Mouse (Mus musculus): ENCODE measurements at regions not wholly inside any gene's neighbourhood (a gene's known extent, or its start where the extent isn't known, plus 50 kb on each side); places are given as distances from the start of the nearest gene placed in this dataset.
"Not testable (repeated sequence)": the region's sequence is repeated elsewhere in the genome, so short reads cannot be mapped to it uniquely, and the experiment has no call there.

- no peak for DNase-seq (ENCODE audit: low read depth, low spot score)
These were observed 251.0 kb upstream of the Myo3a start for GRCm38 (mm10) chr2:21976337-21976736.

- DNase-seq (ENCODE audit: low read depth, low spot score) = no peak
These were observed 250.5 kb upstream of the Myo3a start for GRCm38 (mm10) chr2:21976831-21977230.

DNA sequence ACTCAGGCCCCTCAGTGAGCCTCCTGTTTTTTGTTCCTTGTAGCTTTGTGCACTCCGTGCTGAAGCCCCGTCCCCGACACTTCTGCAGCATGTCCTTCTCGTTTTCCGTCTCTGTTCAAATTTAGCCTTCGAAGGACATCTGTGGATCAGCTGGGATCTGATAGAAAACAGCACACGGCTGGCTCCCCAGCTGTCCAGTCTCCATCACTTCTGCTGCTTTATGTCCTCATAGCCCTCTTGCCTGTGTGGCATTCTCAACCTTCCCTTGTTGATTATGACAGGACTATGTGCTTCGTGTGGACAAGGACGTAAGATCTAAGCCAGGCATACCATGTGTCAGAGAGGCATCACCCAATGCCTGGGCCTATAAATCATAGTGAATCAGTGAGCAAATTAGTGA lies 247.1 kb upstream of the Myo3a start:
- DNase-seq (ENCODE audit: low read depth, low spot score) = no peak

- DNase-seq (ENCODE audit: low read depth, low spot score) = no peak
These were observed 202.9 kb upstream of the Myo3a start for GRCm38 (mm10) chr2:22024438-22024837.

- DNase-seq (ENCODE audit: low read depth, low spot score) = no peak
These were observed 200.5 kb upstream of the Myo3a start for GRCm38 (mm10) chr2:22026794-22027193.

DNA sequence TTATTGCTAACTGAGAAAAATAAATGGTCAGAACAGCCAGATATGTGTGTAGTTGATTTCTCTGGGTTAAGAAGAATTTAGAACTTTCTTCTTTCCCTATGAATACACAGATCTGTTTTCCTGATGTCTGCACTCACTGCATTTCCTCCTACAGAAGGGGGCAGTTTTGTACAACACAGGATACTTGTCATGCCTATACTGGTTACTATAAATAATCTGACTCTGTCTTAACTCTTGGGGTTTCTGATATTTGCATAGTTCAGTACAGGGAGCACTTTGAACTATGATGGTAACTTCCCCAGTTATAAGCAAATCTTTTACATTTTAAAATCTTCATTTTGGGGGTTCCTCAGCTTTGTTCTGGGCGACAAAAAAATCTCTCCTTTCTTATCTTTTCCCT lies 198.7 kb upstream of the Myo3a start:
- DNase-seq (ENCODE audit: low read depth, low spot score) = no peak

- peak; percentile 45 for DNase-seq (ENCODE audit: low read depth, low spot score)
These were observed 198.1 kb upstream of the Myo3a start for GRCm38 (mm10) chr2:22029022-22029803.

GRCm38 (mm10) chr2:22029804-22030194 lies 197.5 kb upstream of the Myo3a start:
- DNase-seq (ENCODE audit: low read depth, low spot score) = no peak

GRCm38 (mm10) chr2:22036841-22037240 lies 190.5 kb upstream of the Myo3a start:
- DNase-seq (ENCODE audit: low read depth, low spot score) = no peak

- no peak for DNase-seq (ENCODE audit: low read depth, low spot score)
These were observed 188.5 kb upstream of the Myo3a start for GRCm38 (mm10) chr2:22038780-22039179.

- not testable (repeated sequence) for DNase-seq (ENCODE audit: low read depth, low spot score)
These were observed 183.4 kb upstream of the Myo3a start for GRCm38 (mm10) chr2:22043937-22044336.

DNA sequence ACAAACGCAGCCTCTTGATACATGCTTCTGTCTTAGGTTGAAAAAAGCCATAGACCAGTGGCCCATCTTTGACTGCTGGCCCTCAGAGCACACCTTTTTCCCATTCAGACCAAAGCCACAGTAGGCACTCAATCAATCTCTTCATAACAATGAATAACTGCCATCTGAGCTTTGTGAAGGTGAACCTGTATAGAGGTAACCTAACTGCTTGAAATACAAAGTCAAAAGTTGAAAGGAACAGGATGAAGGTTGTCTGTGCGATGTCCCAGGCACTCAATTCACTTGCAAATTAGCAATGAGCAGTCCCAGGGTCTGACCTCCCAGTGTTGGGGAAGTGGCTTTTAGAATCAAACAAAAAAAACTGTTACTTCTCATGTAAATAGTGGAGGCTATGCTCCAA lies 182.4 kb upstream of the Myo3a start:
- no peak for DNase-seq (ENCODE audit: low read depth, low spot score)

- no peak for DNase-seq (ENCODE audit: low read depth, low spot score)
These were observed 179.8 kb upstream of the Myo3a start for GRCm38 (mm10) chr2:22047465-22047864.

- peak; percentile 22 for DNase-seq (ENCODE audit: low read depth, low spot score)
These were observed 160.8 kb upstream of the Myo3a start for GRCm38 (mm10) chr2:22066535-22066934.

DNA sequence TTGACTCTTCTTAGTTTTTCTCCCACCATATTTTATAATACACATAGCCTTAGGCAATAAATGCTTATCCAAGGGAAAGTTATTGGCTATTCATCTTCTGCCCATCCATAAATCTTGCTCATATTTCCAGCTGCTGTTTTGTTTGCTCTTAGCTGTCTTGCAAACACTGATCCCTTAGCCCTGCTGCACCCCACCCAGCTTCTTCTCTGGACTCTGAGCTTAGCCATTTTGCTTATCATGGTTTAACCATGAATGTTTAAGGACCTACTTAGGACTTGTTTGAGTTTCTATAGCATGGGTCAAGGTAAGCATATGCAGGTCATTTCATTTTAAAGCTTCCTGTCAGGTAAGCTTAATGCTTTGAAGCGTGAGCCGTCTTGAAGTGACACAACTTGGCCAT lies 130.5 kb upstream of the Myo3a start:
- no peak for DNase-seq (ENCODE audit: low read depth, low spot score)

DNA sequence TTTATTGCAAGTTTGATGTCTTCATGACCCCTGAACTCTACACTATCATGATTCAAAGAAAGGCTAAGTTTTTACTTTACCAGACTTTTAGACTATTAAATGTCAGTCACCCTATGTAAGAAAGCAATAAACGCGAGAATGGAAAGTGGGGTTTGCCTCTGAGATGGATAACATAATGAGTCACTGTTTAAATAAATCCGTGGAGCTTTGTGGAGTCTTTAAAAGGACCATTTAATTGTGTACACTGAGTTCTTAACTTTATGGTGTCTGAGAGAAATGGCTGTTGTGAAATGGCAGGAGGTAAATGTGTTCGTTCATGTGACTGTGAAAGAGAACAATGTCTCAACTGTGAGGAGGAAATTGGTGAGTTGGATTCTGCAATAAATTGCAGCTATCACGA lies 122.2 kb upstream of the Myo3a start:
- peak; percentile 56 for DNase-seq (ENCODE audit: low read depth, low spot score)

GRCm38 (mm10) chr2:22149721-22150120 lies 77.6 kb upstream of the Myo3a start:
- DNase-seq (ENCODE audit: low read depth, low spot score) = peak; percentile 26

DNA sequence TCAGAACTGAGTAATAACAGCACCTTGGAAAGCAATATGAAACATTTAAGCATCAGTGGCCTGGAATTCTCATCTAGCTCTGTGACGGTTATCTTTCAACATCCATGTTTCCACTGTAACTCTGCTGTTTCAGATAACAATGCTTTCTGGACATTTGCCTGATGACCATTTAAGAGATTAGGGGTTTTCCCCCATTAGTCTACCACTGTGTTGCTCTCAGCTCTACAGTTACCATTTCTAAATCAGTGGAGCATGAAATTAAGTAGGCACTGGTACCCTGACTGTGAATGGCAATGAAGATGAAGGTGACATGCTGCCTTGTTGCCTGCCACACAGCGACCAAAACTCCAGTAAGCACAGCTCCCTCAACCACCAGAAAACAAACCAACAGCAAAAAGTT lies 70.7 kb upstream of the Myo3a start:
- DNase-seq (ENCODE audit: low read depth, low spot score) = no peak

DNA sequence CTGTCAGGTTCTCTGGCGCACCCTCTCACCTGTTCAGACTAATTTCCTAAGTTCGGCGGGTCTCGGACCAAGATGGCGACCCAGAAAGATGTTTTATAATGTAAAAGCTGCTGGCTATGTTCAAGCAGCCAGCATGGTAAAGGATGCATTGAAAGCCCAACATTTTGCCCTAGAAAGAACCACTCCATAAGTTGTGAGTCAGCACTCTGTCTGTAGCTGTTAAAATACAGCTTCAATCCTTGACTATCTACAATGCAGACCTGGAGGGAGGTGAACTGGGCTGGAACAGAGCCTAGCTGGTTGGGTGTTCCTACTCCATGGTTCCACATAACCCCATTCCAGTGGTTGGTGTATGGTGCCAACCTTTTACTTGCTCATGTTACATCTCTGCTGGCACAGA lies 61.9 kb upstream of the Myo3a start:
- no peak for DNase-seq (ENCODE audit: low read depth, low spot score)

GRCm38 (mm10) chr2:22165919-22166318 lies 61.4 kb upstream of the Myo3a start:
- DNase-seq (ENCODE audit: low read depth, low spot score) = no peak
